Mouse (Mus musculus): ENCODE measurements at regions not wholly inside any gene's neighbourhood (a gene's known extent, or its start where the extent isn't known, plus 50 kb on each side); places are given as distances from the start of the nearest gene placed in this dataset.
"Not testable (repeated sequence)": the region's sequence is repeated elsewhere in the genome, so short reads cannot be mapped to it uniquely, and the experiment has no call there.

DNA sequence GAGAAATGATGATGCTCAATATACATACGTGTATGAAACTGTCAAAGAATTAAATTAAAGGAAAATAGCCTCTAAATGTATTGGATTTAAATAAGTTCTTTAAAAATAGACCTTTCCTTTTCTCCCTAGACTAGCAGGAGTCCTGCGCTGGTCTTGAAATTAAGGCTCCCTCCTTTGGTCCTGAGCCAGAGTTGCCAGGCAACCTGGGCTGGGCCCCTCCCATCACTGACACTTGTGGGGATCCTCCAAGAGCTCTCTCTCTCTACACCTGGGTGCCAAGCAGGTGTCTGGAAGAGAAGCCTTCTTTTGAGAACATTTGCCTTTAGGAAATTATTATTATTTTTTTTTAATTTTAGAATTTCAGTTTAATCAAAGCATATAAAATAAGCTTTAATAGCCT, 521.9 kb upstream of the BB014433 start:
- no peaks in the 10 kb centered on the region for H3K4me1 ChIP-seq (replicated peaks)
- no peaks in the 10 kb centered on the region for H3K36me3 ChIP-seq
- no peak overlapping the region for H3K27ac ChIP-seq
- no peaks in the 10 kb centered on the region for H3K27me3 ChIP-seq (replicated peaks)
- no peak overlapping the region for H3K4me2 ChIP-seq (replicated peaks)
- no peak for ATAC-seq
- no peak overlapping the region for H3K4me3 ChIP-seq (replicated peaks)
- H3K9ac ChIP-seq: no peak overlapping the region
- H3K9me3 ChIP-seq: no peaks in the 10 kb centered on the region
- 95% methylated on average over 2 of the region's 2 CpGs for WGBS

GRCm38 (mm10) chr8:15562310-15563296, 516.7 kb upstream of the BB014433 start:
- H3K36me3 ChIP-seq: no peaks in the 10 kb centered on the region
- H3K4me2 ChIP-seq (replicated peaks): no peak overlapping the region
- H3K9me3 ChIP-seq: no peaks in the 10 kb centered on the region
- ATAC-seq: no peak
- no peaks in the 10 kb centered on the region for H3K4me1 ChIP-seq (replicated peaks)
- H3K27ac ChIP-seq: no peak overlapping the region
- H3K4me3 ChIP-seq (replicated peaks): no peak overlapping the region
- H3K9ac ChIP-seq: no peak overlapping the region
- WGBS: 81% methylated on average over 39 of the region's 39 CpGs
- no peaks in the 10 kb centered on the region for H3K27me3 ChIP-seq (replicated peaks)

- no peak for ATAC-seq
- Histone ChIP-seq H3K9me3 (no peaks in the 10 kb centered on the region), H3K27ac (no peak overlapping the region), H3K4me1 (replicated peaks) (no peaks in the 10 kb centered on the region), H3K4me2 (replicated peaks) (no peak overlapping the region), H3K36me3 (no peaks in the 10 kb centered on the region), H3K4me3 (replicated peaks) (no peak overlapping the region), H3K27me3 (replicated peaks) (no peaks in the 10 kb centered on the region), H3K9ac (no peak overlapping the region)
- WGBS: 91% methylated on average over 4 of the region's 4 CpGs
Measured at GRCm38 (mm10) chr8:15532027-15532426, 486.1 kb upstream of the BB014433 start.

DNA sequence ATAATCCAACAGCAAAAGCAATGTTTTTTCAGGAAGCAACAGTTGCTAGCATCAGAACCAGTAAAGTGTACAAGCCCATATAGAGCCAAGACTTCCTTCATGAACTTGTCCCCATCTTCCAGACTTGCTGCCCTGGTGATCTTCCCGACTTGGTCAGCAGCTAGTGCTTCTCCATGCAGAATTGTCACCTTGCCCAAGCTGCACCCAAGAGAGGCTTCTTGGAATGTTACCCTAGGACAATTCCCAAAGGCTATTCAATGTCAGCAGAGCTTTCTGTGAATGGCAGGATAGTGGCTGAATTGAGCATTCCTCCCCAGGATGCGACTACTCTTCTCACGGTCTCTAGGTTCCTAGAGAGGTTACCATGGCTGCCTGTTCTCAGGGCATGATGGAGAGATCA, 479.6 kb upstream of the BB014433 start:
- no peak for ATAC-seq
- no peaks in the 10 kb centered on the region for H3K27me3 ChIP-seq (replicated peaks)
- H3K9me3 ChIP-seq: no peaks in the 10 kb centered on the region
- H3K4me2 ChIP-seq (replicated peaks): no peak overlapping the region
- H3K4me1 ChIP-seq (replicated peaks): no peaks in the 10 kb centered on the region
- no peak overlapping the region for H3K9ac ChIP-seq
- no peak overlapping the region for H3K27ac ChIP-seq
- no peak overlapping the region for H3K4me3 ChIP-seq (replicated peaks)
- H3K36me3 ChIP-seq: no peaks in the 10 kb centered on the region
- WGBS: 90% methylated on average over 3 of the region's 3 CpGs

- not testable (repeated sequence) for H3K27me3 ChIP-seq (replicated peaks); H3K9ac ChIP-seq; ATAC-seq; H3K4me2 ChIP-seq (replicated peaks); H3K36me3 ChIP-seq; H3K4me1 ChIP-seq (replicated peaks); H3K4me3 ChIP-seq (replicated peaks); H3K9me3 ChIP-seq; H3K27ac ChIP-seq
- 72% methylated on average over 19 of the region's 19 CpGs for WGBS
Measured at GRCm38 (mm10) chr8:15519896-15520295, 474.0 kb upstream of the BB014433 start.

DNA sequence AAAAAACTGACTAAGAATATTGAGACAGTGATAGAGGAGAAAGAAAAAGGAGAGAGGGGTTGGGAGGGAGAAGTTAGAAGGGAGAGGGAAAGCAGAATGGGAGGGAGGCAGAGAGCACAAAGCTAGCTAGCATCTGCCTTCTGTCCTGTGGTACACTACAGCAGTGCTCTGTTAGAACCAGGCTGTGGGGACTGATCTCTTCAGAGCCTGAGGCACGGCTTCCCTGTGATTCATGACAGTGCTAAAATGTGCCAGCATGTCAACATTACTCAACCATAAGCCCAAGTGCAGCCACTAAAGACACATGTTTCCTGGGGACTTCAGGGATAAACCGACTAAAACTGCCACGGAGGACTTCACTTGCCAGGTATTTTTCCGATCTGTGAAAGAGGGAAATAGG, 455.1 kb upstream of the BB014433 start:
- H3K27me3 ChIP-seq (replicated peaks): no peaks in the 10 kb centered on the region
- H3K4me1 ChIP-seq (replicated peaks): no peaks in the 10 kb centered on the region
- 69% methylated on average over 4 of the region's 4 CpGs for WGBS
- H3K9ac ChIP-seq: no peak overlapping the region
- no peak overlapping the region for H3K4me2 ChIP-seq (replicated peaks)
- H3K27ac ChIP-seq: no peak overlapping the region
- no peak for ATAC-seq
- H3K36me3 ChIP-seq: no peaks in the 10 kb centered on the region
- H3K9me3 ChIP-seq: no peaks in the 10 kb centered on the region
- no peak overlapping the region for H3K4me3 ChIP-seq (replicated peaks)

DNA sequence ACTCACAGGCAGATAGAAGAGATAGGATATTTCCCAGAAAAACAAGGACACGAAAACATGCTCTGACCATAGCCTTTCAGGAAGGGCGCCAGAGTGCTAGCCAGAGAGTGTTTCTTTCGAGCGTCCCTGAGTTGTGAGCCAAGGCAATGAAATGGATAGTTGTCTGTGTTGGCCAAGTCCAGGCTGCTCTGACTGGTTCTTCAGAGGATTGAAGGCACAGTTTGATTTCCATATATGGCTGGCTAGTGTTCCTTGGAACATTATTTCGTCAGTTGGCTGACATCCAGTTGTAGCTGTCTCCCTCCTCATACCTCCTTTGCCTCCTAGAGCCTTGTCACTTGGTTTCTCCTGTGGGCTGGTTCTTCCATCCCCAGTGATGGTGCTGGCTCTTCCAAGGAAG, 451.7 kb upstream of the BB014433 start:
- H3K4me1 ChIP-seq (replicated peaks): no peaks in the 10 kb centered on the region
- H3K27ac ChIP-seq: no peak overlapping the region
- no peaks in the 10 kb centered on the region for H3K36me3 ChIP-seq
- no peak overlapping the region for H3K4me2 ChIP-seq (replicated peaks)
- no peak overlapping the region for H3K4me3 ChIP-seq (replicated peaks)
- H3K9me3 ChIP-seq: no peaks in the 10 kb centered on the region
- 77% methylated on average over 5 of the region's 5 CpGs for WGBS
- H3K27me3 ChIP-seq (replicated peaks): no peaks in the 10 kb centered on the region
- ATAC-seq: no peak
- H3K9ac ChIP-seq: no peak overlapping the region

- H3K4me1 ChIP-seq (replicated peaks): no peaks in the 10 kb centered on the region
- H3K4me2 ChIP-seq (replicated peaks): no peak overlapping the region
- no peaks in the 10 kb centered on the region for H3K9me3 ChIP-seq
- no peak overlapping the region for H3K9ac ChIP-seq
- no peak overlapping the region for H3K4me3 ChIP-seq (replicated peaks)
- H3K36me3 ChIP-seq: no peaks in the 10 kb centered on the region
- ATAC-seq: no peak
- WGBS: 79% methylated on average over 11 of the region's 11 CpGs
- no peaks in the 10 kb centered on the region for H3K27me3 ChIP-seq (replicated peaks)
- H3K27ac ChIP-seq: no peak overlapping the region
Measured at GRCm38 (mm10) chr8:15496248-15496647, 450.4 kb upstream of the BB014433 start.

DNA sequence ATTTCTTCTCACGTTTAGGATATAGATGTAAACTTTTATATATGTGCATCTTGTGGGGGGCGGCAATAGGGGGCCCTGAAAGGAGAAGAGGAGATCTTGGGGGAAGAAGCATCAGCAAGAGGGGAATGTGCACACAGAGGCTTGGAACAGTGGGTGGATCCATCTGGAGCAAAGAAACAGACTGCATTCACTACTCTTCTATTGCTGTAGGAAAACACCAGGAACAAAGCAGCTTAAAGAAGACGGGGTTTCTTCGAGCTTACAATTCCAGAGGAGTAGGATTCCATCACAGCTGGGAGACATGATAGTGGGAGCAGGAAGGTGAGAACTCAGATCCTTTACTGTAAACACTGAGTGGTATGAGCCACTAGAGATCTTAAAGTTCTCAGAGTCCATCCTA, 444.9 kb upstream of the BB014433 start:
- H3K9me3 ChIP-seq: no peaks in the 10 kb centered on the region
- no peak overlapping the region for H3K9ac ChIP-seq
- H3K4me2 ChIP-seq (replicated peaks): no peak overlapping the region
- H3K4me1 ChIP-seq (replicated peaks): no peaks in the 10 kb centered on the region
- H3K4me3 ChIP-seq (replicated peaks): no peak overlapping the region
- no peaks in the 10 kb centered on the region for H3K27me3 ChIP-seq (replicated peaks)
- H3K27ac ChIP-seq: no peak overlapping the region
- ATAC-seq: no peak
- H3K36me3 ChIP-seq: no peaks in the 10 kb centered on the region
- 74% methylated on average over 4 of the region's 4 CpGs for WGBS

DNA sequence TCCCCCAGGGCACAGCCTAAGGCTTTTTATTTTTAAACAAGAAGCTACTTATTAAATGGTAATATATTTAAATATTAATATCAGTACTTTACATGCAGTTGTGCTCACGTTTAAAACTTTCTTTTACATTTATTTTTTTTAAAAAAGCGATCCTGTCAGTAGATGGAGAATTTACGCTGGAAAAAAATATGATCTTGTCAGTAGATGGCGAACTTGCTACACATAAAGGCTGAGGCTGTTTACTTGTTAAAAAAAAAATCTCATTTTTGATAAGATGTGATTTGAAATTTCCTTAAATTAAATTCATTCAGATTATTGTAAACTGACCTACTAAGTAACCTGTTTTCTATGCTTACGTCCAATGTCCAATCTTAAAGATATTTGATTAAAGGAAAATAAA, 441.7 kb upstream of the BB014433 start:
- H3K4me1 ChIP-seq (replicated peaks): no peaks in the 10 kb centered on the region
- no peaks in the 10 kb centered on the region for H3K9me3 ChIP-seq
- H3K4me3 ChIP-seq (replicated peaks): no peak overlapping the region
- ATAC-seq: no peak
- H3K27ac ChIP-seq: no peak overlapping the region
- H3K9ac ChIP-seq: no peak overlapping the region
- H3K27me3 ChIP-seq (replicated peaks): no peaks in the 10 kb centered on the region
- 63% methylated on average over 5 of the region's 5 CpGs for WGBS
- H3K4me2 ChIP-seq (replicated peaks): no peak overlapping the region
- H3K36me3 ChIP-seq: no peaks in the 10 kb centered on the region

- Histone ChIP-seq H3K9ac (no peak overlapping the region), H3K4me3 (replicated peaks) (no peak overlapping the region), H3K4me1 (replicated peaks) (no peaks in the 10 kb centered on the region), H3K27ac (no peak overlapping the region), H3K27me3 (replicated peaks) (no peaks in the 10 kb centered on the region), H3K9me3 (no peaks in the 10 kb centered on the region), H3K4me2 (replicated peaks) (no peak overlapping the region), H3K36me3 (no peaks in the 10 kb centered on the region)
- ATAC-seq: no peak
- WGBS: 82% methylated on average over 4 of the region's 4 CpGs
Measured at GRCm38 (mm10) chr8:15470561-15470960, 424.7 kb upstream of the BB014433 start.

GRCm38 (mm10) chr8:15468540-15469476, 422.9 kb upstream of the BB014433 start:
- Histone ChIP-seq H3K36me3 (no peaks in the 10 kb centered on the region), H3K27ac (no peak overlapping the region), H3K4me1 (replicated peaks) (no peaks in the 10 kb centered on the region), H3K9ac (no peak overlapping the region), H3K9me3 (no peaks in the 10 kb centered on the region), H3K4me3 (replicated peaks) (no peak overlapping the region), H3K4me2 (replicated peaks) (no peak overlapping the region), H3K27me3 (replicated peaks) (no peaks in the 10 kb centered on the region)
- ATAC-seq: no peak
- WGBS: 52% methylated on average over 10 of the region's 10 CpGs
